7 mouse cellular contexts compared by ENCODE assay signal in genomic region chr16:87796514-87797248, GRCm38 (mm10).
DNase-seq lines count a peak whose midpoint lies in the region; ATAC-seq and TF ChIP-seq lines count a peak whose summit lies in the region.

No protein-coding gene starts in this region.

- no peaks in the 10 kb centered on the region for H3K4me1 ChIP-seq in intestine, postnatal 0 days (replicated peaks; ENCODE audit: control insufficient read depth, insufficient read depth, low read length)
- no peaks in the 10 kb centered on the region; the same call in 1 of the 2 replicates for H3K4me1 ChIP-seq in limb, embryonic 11.5 days (ENCODE audit: control insufficient read depth, insufficient read depth, low read length)
- peaks cover 17% of the 10 kb centered on the region for H3K4me1 ChIP-seq in midbrain, embryonic 10.5 days
- H3K4me1 ChIP-seq in stomach, embryonic 14.5 days (ENCODE audit: control insufficient read depth, insufficient read depth, low read length) = no peaks in the 10 kb centered on the region

- WGBS in intestine, postnatal 0 days = 10% methylated on average over 20 of the region's 20 CpGs
- 9% methylated on average over 20 of the region's 20 CpGs for WGBS in limb, embryonic 11.5 days
- WGBS in midbrain, embryonic 10.5 days = 5% methylated on average over 20 of the region's 20 CpGs
- 7% methylated on average over 20 of the region's 20 CpGs for WGBS in stomach, embryonic 14.5 days

- no peaks in the 10 kb centered on the region for H3K27me3 ChIP-seq in intestine, postnatal 0 days (replicated peaks; ENCODE audit: control insufficient read depth, insufficient read depth, low read length)
- H3K27me3 ChIP-seq in limb, embryonic 11.5 days (ENCODE audit: control insufficient read depth, insufficient read depth, low read length) = no peaks in the 10 kb centered on the region
- H3K27me3 ChIP-seq in midbrain, embryonic 10.5 days (ENCODE audit: low read depth, poor library complexity, severe bottlenecking) = peaks cover 23% of the 10 kb centered on the region
- H3K27me3 ChIP-seq in stomach, embryonic 14.5 days (ENCODE audit: control insufficient read depth, insufficient read depth, low read length) = no peaks in the 10 kb centered on the region

- DNase-seq in brain, adult 2 months (ENCODE audit: low read depth, low spot score) = peak; percentile 72
- DNase-seq in cerebellum, postnatal 36 days = peak; percentile 56 to 58
- DNase-seq in heart, adult 18-20 months = peak; percentile 42 to 50
- DNase-seq in limb, embryonic 11.5 days (ENCODE audit: low spot score) = peak; percentile 45
- DNase-seq in midbrain, embryonic 10.5 days (ENCODE audit: low spot score) = peak; percentile 65

- peak overlapping the region; percentile 45; the same call in 1 of the 2 replicates for H3K9ac ChIP-seq in intestine, postnatal 0 days (ENCODE audit: low read depth, low read length)
- H3K9ac ChIP-seq in limb, embryonic 11.5 days (ENCODE audit: low read length) = no peak overlapping the region
- 0 out of 2 replicates have a peak overlapping the region, but pooled peaks have one; percentile 4 for H3K9ac ChIP-seq in stomach, embryonic 14.5 days (replicated peaks; ENCODE audit: low read depth, low read length)

- no peaks in the 10 kb centered on the region for H3K36me3 ChIP-seq in intestine, postnatal 0 days (ENCODE audit: control insufficient read depth, insufficient read depth)
- no peaks in the 10 kb centered on the region for H3K36me3 ChIP-seq in limb, embryonic 11.5 days (ENCODE audit: control insufficient read depth, insufficient read depth, low read length)
- no peaks in the 10 kb centered on the region for H3K36me3 ChIP-seq in midbrain, embryonic 10.5 days
- H3K36me3 ChIP-seq in stomach, embryonic 14.5 days (ENCODE audit: control insufficient read depth, insufficient read depth, low read length) = no peaks in the 10 kb centered on the region

- no peaks in the 10 kb centered on the region for H3K9me3 ChIP-seq in intestine, postnatal 0 days (ENCODE audit: control insufficient read depth)
- no peaks in the 10 kb centered on the region for H3K9me3 ChIP-seq in limb, embryonic 11.5 days (ENCODE audit: control insufficient read depth, low read length)
- H3K9me3 ChIP-seq in midbrain, embryonic 10.5 days (replicated peaks) = no peaks in the 10 kb centered on the region
- H3K9me3 ChIP-seq in stomach, embryonic 14.5 days (ENCODE audit: control insufficient read depth, low read depth, low read length) = no peaks in the 10 kb centered on the region

- peak overlapping the region; percentile 72 for H3K4me2 ChIP-seq in intestine, postnatal 0 days (replicated peaks; ENCODE audit: low read depth)
- H3K4me2 ChIP-seq in limb, embryonic 11.5 days (ENCODE audit: low read depth, severe bottlenecking) = peak overlapping the region; percentile 52
- H3K4me2 ChIP-seq in stomach, embryonic 14.5 days (replicated peaks; ENCODE audit: low read depth, low read length) = peak overlapping the region; percentile 68

- H3K4me3 ChIP-seq in intestine, postnatal 0 days (ENCODE audit: low read depth, low read length) = peak overlapping the region; percentile 29
- peak overlapping the region; percentile 22; the same call in 1 of the 2 replicates for H3K4me3 ChIP-seq in limb, embryonic 11.5 days (ENCODE audit: low read depth, low read length)
- peak overlapping the region; percentile 49 for H3K4me3 ChIP-seq in midbrain, embryonic 10.5 days
- peak overlapping the region; percentile 25 for H3K4me3 ChIP-seq in stomach, embryonic 14.5 days (ENCODE audit: low read depth, low read length)

- ATAC-seq in intestine, postnatal 0 days = peak; percentile 53; the same call in 1 of the 2 replicates
- no peak for ATAC-seq in limb, embryonic 11.5 days (ENCODE audit: insufficient number of reproducible peaks, low FRiP score, low TSS enrichment, low read depth)
- ATAC-seq in stomach, embryonic 14.5 days (ENCODE audit: insufficient number of reproducible peaks, insufficient read depth, low FRiP score, low read depth) = peak; percentile 72; the same call in 1 of the 2 replicates

- no peak for TF ChIP-seq CTCF in intestine, postnatal 0 days (IDR thresholded peaks at IDR 0.05; ENCODE audit: low read depth)

- no peak overlapping the region for H3K27ac ChIP-seq in intestine, postnatal 0 days (ENCODE audit: low read depth, low read length)
- H3K27ac ChIP-seq in limb, embryonic 11.5 days (replicated peaks; ENCODE audit: low read depth, low read length) = no peak overlapping the region
- H3K27ac ChIP-seq in midbrain, embryonic 10.5 days (replicated peaks) = peak overlapping the region; percentile 42
- no peak overlapping the region for H3K27ac ChIP-seq in stomach, embryonic 14.5 days (ENCODE audit: low read length)
